Mouse (Mus musculus) naive thymus-derived CD4-positive, alpha-beta T cell, adult 2 months (primary cell): ENCODE data around the gene Gm12216.
A peak's percentile ranks its signal among the peaks of the same experiment; 100 is the strongest.

ENCODE experiments used
- DNase-seq: peaks from one replicate; pipeline ENCODE4 v3.0.0-alpha.2; 2011; ENCODE audit warnings: low read depth

The Gm12216 gene

DNA sequence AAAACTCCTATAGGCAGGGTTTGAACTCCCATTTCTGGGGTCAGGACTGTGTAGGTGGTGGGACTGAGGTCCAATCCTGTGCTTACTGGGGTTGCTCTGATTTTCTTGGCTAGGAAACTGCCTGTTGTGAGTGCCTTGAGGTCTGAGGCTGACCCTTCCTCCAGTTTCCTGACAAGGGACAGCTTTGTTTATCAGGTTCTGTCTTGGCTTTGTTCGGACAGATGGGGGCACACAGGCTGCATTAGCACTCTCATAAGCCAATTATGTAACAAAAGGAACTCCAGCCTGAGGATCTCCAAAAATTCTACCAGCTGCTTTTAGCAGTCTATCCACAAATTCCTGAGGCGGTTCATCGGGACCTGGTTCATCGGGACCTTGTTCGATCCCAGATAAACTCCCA lies 116.7 kb downstream of the Gm12216 start:
- no peak for DNase-seq

DNA sequence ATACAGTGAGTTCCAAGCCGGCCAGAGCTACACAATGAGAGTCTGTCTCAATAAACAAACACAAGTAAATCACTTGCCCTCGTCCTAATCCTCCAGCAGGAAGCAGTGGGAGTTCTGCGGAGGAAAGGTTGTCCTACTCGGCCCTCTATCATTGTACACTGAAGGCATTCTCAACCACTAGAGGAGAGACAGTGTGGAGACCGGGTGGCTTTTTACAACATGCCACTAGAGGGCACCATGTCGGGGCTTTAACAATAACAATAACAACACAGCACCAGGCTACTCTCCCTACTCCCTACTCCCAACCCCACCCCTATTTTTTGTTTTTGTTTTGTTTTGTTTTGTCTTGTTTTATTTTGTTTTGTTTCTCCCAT lies 121.5 kb downstream of the Gm12216 start:
- DNase-seq, result peak; percentile 81

DNA sequence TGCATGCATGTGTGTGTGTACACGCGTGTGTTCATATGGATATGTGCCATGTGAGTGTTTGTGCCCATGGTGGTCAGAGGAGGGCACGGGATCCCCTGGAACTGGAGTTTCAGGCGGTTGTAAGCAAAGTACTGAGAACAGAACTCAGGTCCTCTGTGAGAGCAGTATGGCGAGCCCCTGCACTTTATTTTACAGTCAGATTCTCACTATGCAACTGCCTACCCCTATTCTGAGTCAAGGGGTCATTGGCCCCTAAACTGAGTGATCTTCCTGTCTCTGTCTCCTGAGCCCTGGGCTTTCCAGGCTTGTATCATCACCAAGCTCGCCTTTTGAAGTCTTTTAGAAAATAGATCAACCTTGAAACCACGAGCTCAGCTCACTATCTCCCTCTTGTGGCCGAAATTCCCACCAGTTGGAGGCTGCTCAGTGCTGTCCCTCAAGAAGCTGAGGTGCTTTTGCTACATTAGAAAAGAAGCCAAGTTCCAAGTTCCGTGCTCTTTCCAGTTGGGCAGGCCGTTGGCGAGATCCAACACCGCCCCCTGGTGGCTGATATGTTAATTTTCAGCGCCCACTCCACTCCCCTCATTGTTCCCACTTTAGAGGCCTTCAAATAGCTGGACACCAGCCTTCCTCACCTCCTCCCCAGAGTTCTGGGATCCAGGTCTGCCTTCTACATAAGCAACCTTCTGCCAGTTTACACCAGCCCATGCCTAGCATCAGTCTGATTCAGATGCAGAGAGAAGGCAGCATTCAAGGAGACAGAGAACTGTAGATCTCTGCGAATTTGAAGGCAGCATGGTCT lies 122.1 kb downstream of the Gm12216 start:
- peak; percentile 92 for DNase-seq

DNA sequence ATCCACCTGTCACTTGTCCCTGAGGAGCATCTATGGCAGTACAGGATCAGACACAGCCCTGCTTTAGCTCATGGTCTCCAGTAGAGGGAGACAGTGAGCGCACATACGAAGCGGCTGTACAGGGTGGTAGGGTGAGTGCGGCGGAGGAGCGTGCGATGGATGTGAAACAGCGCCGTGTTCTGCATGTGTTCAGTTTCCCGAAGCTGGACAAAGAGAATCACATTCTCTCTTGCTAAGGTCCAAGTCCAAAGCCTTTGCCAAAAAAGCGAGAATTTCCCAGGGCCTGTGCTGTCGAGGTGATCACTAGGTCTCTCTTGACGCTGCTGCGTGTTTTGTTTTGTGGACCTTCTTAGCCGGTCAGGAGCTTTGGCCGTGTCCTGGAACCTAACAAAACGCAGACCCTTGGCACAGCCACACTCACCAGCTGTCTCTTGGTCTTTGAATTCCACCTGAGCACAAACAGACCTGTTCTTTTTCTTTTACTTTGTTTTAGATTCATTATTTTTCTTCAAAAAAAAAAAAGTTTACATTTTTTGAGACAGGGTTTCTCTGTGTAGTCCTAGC lies 123.3 kb downstream of the Gm12216 start:
- DNase-seq, result peak; percentile 92

DNA sequence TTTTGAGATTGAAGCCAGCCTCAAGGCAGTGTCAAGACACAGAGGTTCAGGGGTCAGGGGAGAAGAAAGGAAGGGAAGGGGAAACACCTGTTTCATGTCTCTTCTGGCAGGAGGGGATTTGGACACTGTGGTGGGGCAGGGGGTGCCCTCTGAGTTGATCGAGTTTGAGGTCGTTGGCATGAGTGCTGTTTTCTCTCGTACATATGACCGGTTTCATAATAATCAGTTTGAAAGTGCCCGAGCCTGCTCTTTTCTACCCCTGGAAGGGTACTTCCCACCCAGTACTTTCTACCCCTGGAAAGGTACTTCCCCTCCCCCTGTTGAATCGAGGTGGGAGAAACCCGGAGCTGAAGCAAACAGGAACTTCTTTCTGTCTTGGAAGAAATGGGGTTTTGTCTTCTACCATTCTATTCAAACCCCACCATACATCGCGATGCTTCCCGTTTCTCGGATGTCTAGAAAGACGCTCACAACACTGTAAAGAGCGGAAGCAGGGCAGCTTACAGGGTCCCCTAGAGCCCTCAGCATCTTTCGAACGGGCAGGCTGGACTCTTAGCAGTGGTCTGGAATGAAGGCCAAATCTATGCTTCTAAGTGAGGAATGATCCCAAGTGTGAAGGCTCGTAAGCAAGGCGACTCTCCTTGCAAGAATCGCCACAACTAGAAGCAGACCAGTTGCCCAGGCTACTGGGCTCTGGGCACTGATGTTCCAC lies 123.9 kb downstream of the Gm12216 start:
- no peak for DNase-seq

DNA sequence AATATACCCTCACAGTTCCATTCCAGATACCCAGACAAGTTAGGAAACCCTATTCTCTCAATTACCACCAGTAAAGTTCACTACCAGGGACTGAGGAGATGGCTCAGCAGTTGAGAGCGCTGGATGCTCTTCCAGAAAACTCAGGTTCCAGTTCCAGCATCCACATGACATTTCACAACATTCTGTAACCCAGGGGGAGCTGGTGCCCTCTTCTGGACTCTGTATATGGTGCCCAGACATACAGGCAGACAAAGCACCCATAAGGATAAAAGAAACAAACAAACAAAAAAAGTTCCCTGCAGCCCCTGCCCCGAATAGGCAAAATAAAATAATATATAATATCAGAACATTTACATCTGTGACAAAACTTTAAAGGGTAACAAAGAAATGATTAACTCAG lies 124.6 kb downstream of the Gm12216 start:
- DNase-seq, result no peak

DNA sequence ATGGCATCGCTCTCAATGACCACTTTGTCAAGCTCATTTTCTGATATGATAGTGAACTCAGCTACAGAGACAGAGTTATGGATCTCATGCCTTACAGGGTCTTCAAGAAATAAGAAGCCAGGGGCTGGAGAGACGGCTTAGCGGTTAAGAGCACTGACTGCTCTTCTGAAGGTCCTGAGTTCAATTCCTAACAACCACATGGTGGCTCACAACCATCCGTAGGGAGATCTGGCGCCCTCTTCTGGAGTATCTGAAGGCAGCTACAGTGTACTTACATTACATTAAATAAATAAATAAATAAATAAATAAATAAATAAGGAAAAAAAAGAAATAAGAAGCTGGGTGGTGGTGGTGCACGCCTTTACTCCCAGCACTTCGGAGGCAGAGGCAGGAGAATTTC lies 125.2 kb downstream of the Gm12216 start:
- DNase-seq, result peak; percentile 49
